Mouse (Mus musculus): ENCODE data around the gene Lrguk.

DNA sequence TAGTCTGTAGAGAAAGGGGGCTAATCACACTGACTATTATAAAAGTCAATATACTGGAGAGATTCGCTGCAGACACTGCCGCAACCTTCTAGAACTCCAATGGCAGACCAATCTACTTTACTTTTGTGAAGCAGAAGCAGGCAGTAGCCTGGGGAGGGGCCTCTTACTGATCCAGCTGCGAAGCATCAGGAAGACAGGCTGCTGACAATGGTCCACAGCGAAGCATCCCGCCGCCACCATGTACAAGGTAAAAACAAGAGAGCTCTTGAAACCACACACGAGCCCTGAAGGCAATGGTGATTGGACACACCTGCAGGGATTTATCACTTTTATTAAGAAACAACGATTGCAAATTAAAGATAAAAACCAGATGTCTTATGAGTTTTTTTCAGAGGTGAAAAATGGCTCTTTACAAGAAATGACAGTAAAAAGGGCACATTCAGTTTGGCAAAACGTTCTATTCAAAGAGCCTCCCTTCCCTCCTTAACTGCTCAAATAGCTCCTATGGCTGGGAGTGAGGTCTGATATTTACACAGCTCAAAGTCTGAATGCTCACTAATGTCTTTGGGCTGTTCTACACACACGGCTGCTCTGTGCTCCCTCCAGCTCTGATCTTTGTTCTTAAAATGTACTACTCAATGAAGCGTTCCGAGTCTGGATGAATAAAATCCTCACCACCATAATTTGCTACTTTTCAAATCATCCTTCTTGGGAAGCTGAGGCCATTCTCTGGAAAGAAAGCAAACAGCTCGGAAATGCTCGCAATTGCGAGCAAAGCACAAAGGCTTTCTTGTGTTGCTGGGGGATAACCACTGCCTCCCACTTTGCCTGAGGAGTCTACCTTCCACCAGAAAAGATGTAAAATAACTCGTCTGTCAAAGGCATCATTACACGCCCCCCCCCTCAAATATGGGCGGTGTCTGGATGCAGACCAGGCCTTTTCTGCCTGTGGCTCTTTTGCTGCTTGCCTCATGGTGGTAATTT, 124.1 kb downstream of the Lrguk start:
- TF ChIP-seq CTCF (IDR thresholded peaks at IDR 0.05; ENCODE audit: borderline replicate concordance, control insufficient read depth, extremely low read depth, insufficient read depth, low read length, poor library complexity) = no peak
- TF ChIP-seq POLR2A (IDR thresholded peaks at IDR 0.05; ENCODE audit: control insufficient read depth, extremely low read depth, insufficient read depth, low read length, poor library complexity) = no peak
